Mouse (Mus musculus) cerebellum, adult 2 months (tissue): ENCODE measurements around the gene Atp5k.

Source experiments
- CTCF ChIP-seq: fragments of 200-500 bp; IDR thresholded peaks from 2 replicates; pipeline ENCODE4 v1.5.1; 2011; ENCODE audit warnings: low read depth, mild to moderate bottlenecking, control low read depth, low read length, moderate library complexity, borderline replicate concordance; ENCODE audit not compliant: insufficient read depth
- POLR2A ChIP-seq: fragments of 200-500 bp; IDR thresholded peaks from 2 replicates; pipeline ENCODE4 v1.6.1; 2011; ENCODE audit warnings: low read length, control low read depth, borderline replicate concordance; ENCODE audit not compliant: insufficient read depth

- TF ChIP-seq POLR2A, result no peak
- TF ChIP-seq CTCF, result no peak
Observed at GRCm38 (mm10) chr5:108431196-108431595, 3.1 kb downstream of the Atp5k start.
